Mouse (Mus musculus) stomach, embryonic 16.5 days (tissue): Measurements from ENCODE around the gene Bcas3. TPM values are rescaled to one million over a fixed set of nuclear protein-coding genes. Genes with fewer than 3 reads are reported as not detected.
A peak's percentile ranks its signal among the peaks of the same experiment; 100 is the strongest.

Experiments
- ATAC-seq: fragments of 200-750 bp; cut with Nextera tagmentation; 2 replicates; pipeline ENCODE4 v1.8.0; 2017; ENCODE audit warnings: moderate number of reproducible peaks, moderate TSS enrichment; ENCODE audit not compliant: insufficient read depth, low FRiP score
- H3K27ac ChIP-seq: fragments of 300-500 bp; sonication (generic); 2 replicates; pipeline ENCODE4 v1.5.1; 2014; ENCODE audit warnings: low read length
- H3K27me3 ChIP-seq: fragments of 300-500 bp; sonication (generic); 2 replicates; pipeline ENCODE4 v1.6.1; 2014; ENCODE audit warnings: low read length, control low read depth, mixed read lengths; ENCODE audit not compliant: control insufficient read depth, insufficient read depth
- H3K36me3 ChIP-seq: fragments of 300-500 bp; sonication (generic); 2 replicates; pipeline ENCODE4 v1.6.1; 2014; ENCODE audit warnings: low read length; ENCODE audit not compliant: control insufficient read depth, insufficient read depth
- H3K4me1 ChIP-seq: fragments of 300-500 bp; sonication (generic); 2 replicates; pipeline ENCODE4 v1.6.1; 2014; ENCODE audit warnings: low read length, control low read depth, mixed read lengths; ENCODE audit not compliant: control insufficient read depth, insufficient read depth
- H3K4me2 ChIP-seq: fragments of 300-500 bp; sonication (generic); 2 replicates; pipeline ENCODE4 v1.6.1; 2014; ENCODE audit warnings: low read depth, low read length, mixed read lengths
- H3K4me3 ChIP-seq: fragments of 300-500 bp; sonication (generic); replicated peaks from 2 replicates; pipeline ENCODE4 v1.5.1; 2014; ENCODE audit warnings: mild to moderate bottlenecking, low read length
- H3K9ac ChIP-seq: fragments of 300-500 bp; sonication (generic); 2 replicates; pipeline ENCODE4 v1.6.1; 2014; ENCODE audit warnings: low read length
- H3K9me3 ChIP-seq: fragments of 300-500 bp; sonication (generic); replicated peaks from 2 replicates; pipeline ENCODE4 v1.6.1; 2016; ENCODE audit warnings: low read length, control low read depth; ENCODE audit not compliant: control insufficient read depth
- WGBS: fragments of 180-500 bp; shearing (Covaris S2); extraction: QIAGEN DNeasy Blood & Tissue Kit; methylation state at CpG from one replicate; pipeline ENCODE4 v1.1.7; 2014; 5-methylcytosine and 5-hydroxymethylcytosine counted together
- polyA plus RNA-seq: library from polyadenylated mRNA; unstranded; fragments of >200 nt; fragmentation: Nextera tagmentation; extraction: Ambion mirVana; gene quantifications from 2 replicates; pipeline ENCODE4 v1.2.1, GENCODE M21; 2015

Gene Bcas3
- polyA plus RNA-seq, 1 experiment from 2014 or later: 21.2 TPM

GRCm38 (mm10) chr11:85841211-85841681 lies 488.3 kb downstream of the Bcas3 start:
- H3K4me3 ChIP-seq: peak overlapping the region; percentile 39; the same call in 1 of the 2 replicates
- H3K4me1 ChIP-seq: peaks cover 36% of the 10 kb centered on the region; the same call in 1 of the 2 replicates
- peak overlapping the region; percentile 93 for H3K4me2 ChIP-seq
- no peak for ATAC-seq
- H3K36me3 ChIP-seq: no peaks in the 10 kb centered on the region
- H3K27ac ChIP-seq: no peak overlapping the region
- no peaks in the 10 kb centered on the region for H3K9me3 ChIP-seq
- 35% methylated on average over 8 of the region's 8 CpGs for WGBS
- H3K27me3 ChIP-seq: peaks cover 41% of the 10 kb centered on the region
- H3K9ac ChIP-seq: peak overlapping the region; percentile 43; the same call in 1 of the 2 replicates

- peak overlapping the region; percentile 69 for H3K27ac ChIP-seq
- H3K4me2 ChIP-seq: peak overlapping the region; percentile 93
- peaks cover 40% of the 10 kb centered on the region for H3K4me1 ChIP-seq
- no peaks in the 10 kb centered on the region for H3K36me3 ChIP-seq
- H3K9me3 ChIP-seq: no peaks in the 10 kb centered on the region
- H3K9ac ChIP-seq: peak overlapping the region; percentile 73
- peak overlapping the region; percentile 39 for H3K4me3 ChIP-seq
- peak; percentile 43; the same call in 1 of the 2 replicates for ATAC-seq
- 2% methylated on average over 32 of the region's 32 CpGs for WGBS
- peaks cover 37% of the 10 kb centered on the region for H3K27me3 ChIP-seq
These were observed 489.0 kb downstream of the Bcas3 start for GRCm38 (mm10) chr11:85841980-85842379.

DNA sequence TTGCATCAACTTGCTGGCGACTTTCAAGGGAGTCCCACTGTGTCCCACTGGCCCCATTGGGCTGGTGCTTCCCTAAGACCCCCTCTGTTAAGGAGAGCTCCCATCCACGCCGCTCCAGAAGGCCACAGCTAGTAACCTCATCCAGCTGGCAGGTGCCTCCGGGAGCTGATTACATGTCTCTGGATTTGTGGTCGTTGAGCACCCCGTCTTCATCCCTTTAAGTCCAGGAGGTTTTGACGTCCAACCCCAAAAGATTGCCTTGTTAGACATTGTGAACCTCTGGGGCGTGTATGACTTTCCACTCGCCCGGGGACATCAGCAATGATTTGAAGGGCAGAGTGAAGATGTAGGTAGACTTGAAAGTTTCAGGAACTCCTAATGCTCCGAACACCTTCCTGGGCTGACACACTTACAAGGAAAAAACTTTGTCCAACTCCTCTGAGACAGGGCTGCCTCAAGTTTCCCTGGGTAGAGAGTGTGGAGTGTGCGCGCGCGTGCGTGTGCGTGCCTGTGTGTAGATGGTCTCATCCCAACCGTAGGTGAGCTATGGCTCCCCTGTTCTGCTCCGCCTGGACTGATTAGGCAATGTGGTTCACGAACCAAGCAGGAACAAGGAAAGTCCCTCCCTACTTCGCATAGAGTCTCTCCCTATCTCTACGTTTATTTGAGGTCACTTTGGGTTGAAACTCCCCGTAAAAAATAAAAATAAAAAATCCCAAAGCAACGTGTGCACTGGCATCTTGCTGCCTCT lies 489.8 kb downstream of the Bcas3 start:
- 9% methylated on average over 24 of the region's 24 CpGs for WGBS
- ATAC-seq: no peak
- peak overlapping the region; percentile 72 for H3K27ac ChIP-seq
- H3K4me1 ChIP-seq: peaks cover 32% of the 10 kb centered on the region
- H3K4me2 ChIP-seq: peak overlapping the region; percentile 92
- no peaks in the 10 kb centered on the region for H3K9me3 ChIP-seq
- H3K36me3 ChIP-seq: no peaks in the 10 kb centered on the region
- peak overlapping the region; percentile 61 for H3K4me3 ChIP-seq
- peaks cover 29% of the 10 kb centered on the region for H3K27me3 ChIP-seq
- H3K9ac ChIP-seq: peak overlapping the region; percentile 69

DNA sequence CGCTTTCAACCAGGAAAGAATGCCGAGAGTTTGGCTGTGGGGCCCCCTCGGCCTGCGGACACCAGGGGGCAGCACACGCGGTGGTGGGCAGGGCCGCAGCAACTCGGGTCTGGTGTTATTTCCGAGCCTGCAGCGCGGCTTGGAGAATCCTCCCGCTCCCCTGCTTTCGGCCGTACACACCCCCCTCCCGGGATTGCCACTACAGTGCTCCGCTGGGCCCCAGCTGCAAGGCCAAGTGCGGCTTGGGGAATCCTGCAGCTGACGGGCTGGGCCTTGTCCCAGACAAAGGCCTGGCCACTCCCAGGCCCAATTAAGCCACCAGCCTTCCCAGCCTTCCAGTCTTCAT lies 490.4 kb downstream of the Bcas3 start:
- Histone ChIP-seq H3K27me3 (peaks cover 29% of the 10 kb centered on the region), H3K4me3 (peak overlapping the region; percentile 61), H3K9ac (peak overlapping the region; percentile 69), H3K36me3 (no peaks in the 10 kb centered on the region), H3K4me1 (peaks cover 26% of the 10 kb centered on the region), H3K4me2 (peak overlapping the region; percentile 92), H3K27ac (peak overlapping the region; percentile 72), H3K9me3 (no peaks in the 10 kb centered on the region)
- peak; percentile 49; the same call in 1 of the 2 replicates for ATAC-seq
- 1% methylated on average over 18 of the region's 18 CpGs for WGBS

- Histone ChIP-seq H3K9ac (peak overlapping the region; percentile 69), H3K4me2 (peak overlapping the region; percentile 92), H3K4me1 (peaks cover 26% of the 10 kb centered on the region), H3K4me3 (peak overlapping the region; percentile 61), H3K36me3 (no peaks in the 10 kb centered on the region), H3K27me3 (peaks cover 23% of the 10 kb centered on the region), H3K9me3 (no peaks in the 10 kb centered on the region), H3K27ac (peak overlapping the region; percentile 72)
- ATAC-seq: peak; percentile 80
- WGBS: 1% methylated on average over 54 of the region's 54 CpGs
These were observed 491.4 kb downstream of the Bcas3 start for GRCm38 (mm10) chr11:85844144-85844965.

GRCm38 (mm10) chr11:85844971-85845370 lies 492.0 kb downstream of the Bcas3 start:
- peaks cover 17% of the 10 kb centered on the region for H3K27me3 ChIP-seq
- H3K9ac ChIP-seq: peak overlapping the region; percentile 69; the same call in 1 of the 2 replicates
- H3K4me2 ChIP-seq: peak overlapping the region; percentile 92
- no peaks in the 10 kb centered on the region for H3K36me3 ChIP-seq
- peaks cover 26% of the 10 kb centered on the region for H3K4me1 ChIP-seq
- WGBS: 35% methylated on average over 5 of the region's 5 CpGs
- H3K27ac ChIP-seq: peak overlapping the region; percentile 72; the same call in 1 of the 2 replicates
- no peak for ATAC-seq
- no peaks in the 10 kb centered on the region for H3K9me3 ChIP-seq
- H3K4me3 ChIP-seq: peak overlapping the region; percentile 61

DNA sequence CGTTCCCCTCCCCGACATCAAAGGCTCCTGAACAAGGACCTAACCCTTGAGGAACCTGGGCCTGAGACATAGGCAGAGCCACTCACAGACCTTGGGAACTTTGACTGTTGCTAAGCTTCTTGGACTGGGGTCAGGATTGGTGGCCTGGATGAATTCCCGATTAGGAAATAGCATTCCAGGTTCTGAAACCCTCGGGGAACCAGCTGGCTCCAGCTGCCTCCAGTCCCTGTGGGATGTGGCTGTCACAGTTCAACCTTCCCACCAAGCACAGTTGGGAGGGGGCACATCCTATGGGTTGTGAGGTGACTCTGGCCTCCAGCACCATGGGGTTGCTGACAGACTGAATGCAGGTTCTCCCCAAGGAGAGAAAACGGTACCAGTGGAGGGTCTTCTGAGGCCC lies 493.0 kb downstream of the Bcas3 start:
- peaks cover 26% of the 10 kb centered on the region for H3K4me1 ChIP-seq
- H3K36me3 ChIP-seq: no peaks in the 10 kb centered on the region
- 36% methylated on average over 5 of the region's 5 CpGs for WGBS
- no peak overlapping the region for H3K4me2 ChIP-seq
- peaks cover 8% of the 10 kb centered on the region; the same call in 1 of the 2 replicates for H3K27me3 ChIP-seq
- H3K9ac ChIP-seq: no peak overlapping the region
- H3K9me3 ChIP-seq: no peaks in the 10 kb centered on the region
- no peak overlapping the region for H3K4me3 ChIP-seq
- ATAC-seq: no peak
- no peak overlapping the region for H3K27ac ChIP-seq

DNA sequence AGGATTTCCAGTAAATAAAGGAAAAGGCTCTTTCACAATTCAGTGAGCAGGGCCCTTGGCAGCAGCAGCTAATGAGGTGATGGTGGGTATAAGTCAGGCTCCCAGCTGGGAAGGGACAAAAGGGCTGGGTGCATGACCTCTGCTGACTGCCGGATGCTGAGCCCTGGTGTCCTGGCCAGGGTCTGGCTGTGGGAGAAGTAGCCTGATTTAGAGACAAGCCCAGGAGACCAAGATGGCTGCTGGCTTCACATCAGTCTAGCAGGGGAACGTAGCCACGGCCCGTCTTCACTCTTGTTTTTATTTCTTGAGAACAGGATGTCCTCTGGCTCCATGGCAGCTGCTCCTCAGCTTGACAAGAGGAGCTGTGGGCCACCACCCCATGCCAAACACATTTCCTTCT lies 493.5 kb downstream of the Bcas3 start:
- no peak for ATAC-seq
- H3K27ac ChIP-seq: peak overlapping the region; percentile 26; the same call in 1 of the 2 replicates
- peaks cover 26% of the 10 kb centered on the region for H3K4me1 ChIP-seq
- 0 out of 2 replicates have a peak, but pooled peaks cover 4% of the 10 kb centered on the region for H3K27me3 ChIP-seq
- no peak overlapping the region for H3K4me3 ChIP-seq
- no peaks in the 10 kb centered on the region for H3K9me3 ChIP-seq
- H3K9ac ChIP-seq: no peak overlapping the region
- no peak overlapping the region for H3K4me2 ChIP-seq
- 69% methylated on average over 4 of the region's 4 CpGs for WGBS
- no peaks in the 10 kb centered on the region for H3K36me3 ChIP-seq
